Mouse (Mus musculus) cerebellum, adult 2 months (tissue): ENCODE results near the gene Ascl1.
A peak's percentile ranks its signal among the peaks of the same experiment; 100 is the strongest.

ENCODE experiments used
- CTCF ChIP-seq: fragments of 200-500 bp; IDR thresholded peaks from 2 replicates; pipeline ENCODE4 v1.5.1; 2011; ENCODE audit warnings: low read depth, mild to moderate bottlenecking, control low read depth, low read length, moderate library complexity, borderline replicate concordance; ENCODE audit not compliant: insufficient read depth
- POLR2A ChIP-seq: fragments of 200-500 bp; IDR thresholded peaks from 2 replicates; pipeline ENCODE4 v1.6.1; 2011; ENCODE audit warnings: low read length, control low read depth, borderline replicate concordance; ENCODE audit not compliant: insufficient read depth

- peak; percentile 82 for TF ChIP-seq CTCF
- no peak for TF ChIP-seq POLR2A
Observed at GRCm38 (mm10) chr10:87503946-87504345, 10.5 kb upstream of the Ascl1 start.
